Mouse (Mus musculus) effector memory CD4-positive, alpha-beta T cell, adult 5 months (primary cell): ENCODE results near the gene Cyp2j13. TPM values are rescaled to one million over a fixed set of nuclear protein-coding genes. Genes with fewer than 3 reads are reported as not detected.

Experiments
- polyA plus RNA-seq: library from polyadenylated mRNA; unstranded; fragments of 100-300 nt; shearing (Covaris generic); gene quantifications from one replicate; pipeline ENCODE4 v1.2.1, GENCODE M21; 2017

The Cyp2j13 gene
- not detected for polyA plus RNA-seq

GRCm38 (mm10) chr4:96077261-96078125, at the start of gene Cyp2j13:
Gene Cyp2j13, minus strand, starts transcription at chr4:96077546.

Other genes starting within 250 kb of the Cyp2j13 start
- 29.3 TPM for gene Hook1, start 110.3 kb downstream of the Cyp2j13 start, polyA plus RNA-seq
- not detected for gene Cyp2j12, start 63.6 kb upstream of the Cyp2j13 start, polyA plus RNA-seq
- gene Cyp2j7, start 159.1 kb upstream of the Cyp2j13 start, polyA plus RNA-seq = not detected